ENCODE assay signal across 9 mouse cellular contexts in the genomic region with DNA sequence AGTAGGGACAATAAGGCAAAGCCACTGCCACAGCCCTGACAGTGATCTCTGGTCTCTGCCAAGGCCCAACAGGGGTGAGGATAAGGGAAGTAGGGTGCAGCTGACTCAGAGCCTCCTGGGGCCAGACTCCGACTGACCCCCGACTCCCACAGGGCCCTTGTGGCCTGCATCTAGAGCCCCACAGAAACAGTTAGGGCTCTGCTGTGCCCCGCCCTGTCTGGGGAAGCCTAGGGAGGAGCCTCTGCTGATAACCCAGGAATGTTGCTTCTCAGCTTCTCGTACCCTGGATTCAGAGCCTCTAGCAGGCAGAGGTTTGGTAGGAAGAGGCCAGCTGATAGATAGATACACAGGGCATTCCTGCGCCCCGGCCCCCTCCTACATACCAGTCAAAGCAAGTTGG.
DNase-seq lines count a peak whose midpoint lies in the region; ATAC-seq and TF ChIP-seq lines count a peak whose summit lies in the region.
"Had no signal": no experiment of that assay in that cellular context is flagged by ENCODE, and none has a peak within 500 bp of the region (broad histone marks: within the 10 kb centered on the region; RNA-seq: fewer than 3 reads in every experiment).

No protein-coding gene starts in this region.

- 0 out of 2 replicates have a peak overlapping the region, but pooled peaks have one; percentile 37 for H3K27ac ChIP-seq in kidney, embryonic 15.5 days
- H3K27ac ChIP-seq in bone marrow macrophage, adult 2 months (ENCODE audit: insufficient read depth, low read depth, low read length), result peak overlapping the region; percentile 29
- H3K27ac ChIP-seq in intestine, embryonic 15.5 days, result no peak overlapping the region

- H3K9me3 ChIP-seq in kidney, embryonic 15.5 days (replicated peaks), result no peaks in the 10 kb centered on the region
- H3K9me3 ChIP-seq in intestine, embryonic 15.5 days, result no peaks in the 10 kb centered on the region

- H3K27me3 ChIP-seq in kidney, embryonic 15.5 days, result no peaks in the 10 kb centered on the region
- no peaks in the 10 kb centered on the region for H3K27me3 ChIP-seq in intestine, embryonic 15.5 days (replicated peaks)

- H3K4me3 ChIP-seq in kidney, embryonic 15.5 days (replicated peaks), result no peak overlapping the region
- H3K4me3 ChIP-seq in bone marrow macrophage, adult 2 months (ENCODE audit: insufficient read depth, low read length), result no peak overlapping the region
- no peak overlapping the region for H3K4me3 ChIP-seq in intestine, embryonic 15.5 days (replicated peaks)
- H3K4me3 ChIP-seq: erythroblast, embryonic 14.5 days had no signal

- no peak for DNase-seq in kidney, adult 8-10 months
- DNase-seq in right cerebral cortex, postnatal 14 days, result no peak
- no peak for DNase-seq in left cerebral cortex, adult 9 months (ENCODE audit: low spot score in 2 of 2)
- DNase-seq in right cerebral cortex, postnatal 4 days, result no peak

- ATAC-seq in kidney, embryonic 15.5 days (replicated peaks; ENCODE audit: low FRiP score), result no peak
- peak; percentile 80 for ATAC-seq in intestine, embryonic 15.5 days
- peak; percentile 52; the same call in 1 of the 2 replicates for ATAC-seq in megakaryocyte, adult 5-6 weeks (ENCODE audit: poor library complexity, severe bottlenecking)

- H3K9ac ChIP-seq in kidney, embryonic 15.5 days, result no peak overlapping the region
- no peak overlapping the region for H3K9ac ChIP-seq in intestine, embryonic 15.5 days

- no peak for TF ChIP-seq CTCF in bone marrow macrophage, adult 2 months (IDR thresholded peaks at IDR 0.05; ENCODE audit: low read depth, low read length)

- H3K36me3 ChIP-seq in kidney, embryonic 15.5 days, result no peaks in the 10 kb centered on the region
- H3K36me3 ChIP-seq in intestine, embryonic 15.5 days, result no peaks in the 10 kb centered on the region; the same call in 1 of the 2 replicates

- no peak overlapping the region for H3K4me2 ChIP-seq in kidney, embryonic 15.5 days
- H3K4me2 ChIP-seq in intestine, embryonic 15.5 days (replicated peaks), result no peak overlapping the region

- TF ChIP-seq POLR2A in bone marrow macrophage, adult 2 months (IDR thresholded peaks at IDR 0.05; ENCODE audit: borderline replicate concordance, low read depth, low read length), result no peak

- 71% methylated on average over 6 of the region's 6 CpGs for WGBS in kidney, embryonic 15.5 days
- 33% methylated on average over 6 of the region's 6 CpGs for WGBS in intestine, embryonic 15.5 days

- peaks cover 78% of the 10 kb centered on the region for H3K4me1 ChIP-seq in kidney, embryonic 15.5 days
- peaks cover 44% of the 10 kb centered on the region for H3K4me1 ChIP-seq in bone marrow macrophage, adult 2 months (ENCODE audit: control insufficient read depth, insufficient read depth, low read length)
- H3K4me1 ChIP-seq in intestine, embryonic 15.5 days (replicated peaks), result peaks cover 49% of the 10 kb centered on the region
